Mouse (Mus musculus) hindbrain, embryonic 13.5 days (tissue): Measurements from ENCODE around the gene Fbxw2. TPM values are rescaled to one million over a fixed set of nuclear protein-coding genes. Genes with fewer than 3 reads are reported as not detected.
"Not testable (repeated sequence)": the region's sequence is repeated elsewhere in the genome, so short reads cannot be mapped to it uniquely, and the experiment has no call there.

Experiments
- ATAC-seq: fragments of 200-750 bp; cut with Nextera tagmentation; 2 replicates; pipeline ENCODE4 v1.8.0; 2017; ENCODE audit warnings: moderate TSS enrichment; ENCODE audit not compliant: low FRiP score
- H3K27ac ChIP-seq: fragments of 300-500 bp; sonication (generic); 2 replicates; pipeline ENCODE4 v1.5.1; 2015; ENCODE audit warnings: inconsistent platforms, mild to moderate bottlenecking, moderate library complexity
- H3K27me3 ChIP-seq: fragments of 300-500 bp; sonication (generic); 2 replicates; pipeline ENCODE4 v1.6.1; 2015; ENCODE audit warnings: mild to moderate bottlenecking, inconsistent platforms
- H3K36me3 ChIP-seq: fragments of 300-500 bp; sonication (generic); 2 replicates; pipeline ENCODE4 v1.6.1; 2015; ENCODE audit warnings: mild to moderate bottlenecking, inconsistent platforms
- H3K4me1 ChIP-seq: fragments of 300-500 bp; sonication (generic); replicated peaks from 2 replicates; pipeline ENCODE4 v1.6.1; 2015; ENCODE audit warnings: inconsistent platforms
- H3K4me2 ChIP-seq: fragments of 300-500 bp; sonication (generic); 2 replicates; pipeline ENCODE4 v1.6.1; 2015; ENCODE audit warnings: inconsistent platforms, mild to moderate bottlenecking, moderate library complexity
- H3K4me3 ChIP-seq: fragments of 300-500 bp; sonication (generic); 2 replicates; pipeline ENCODE4 v1.5.1; 2015; ENCODE audit warnings: mild to moderate bottlenecking, inconsistent platforms
- H3K9ac ChIP-seq: fragments of 300-500 bp; sonication (generic); 2 replicates; pipeline ENCODE4 v1.6.1; 2015; ENCODE audit warnings: mild to moderate bottlenecking, inconsistent platforms
- H3K9me3 ChIP-seq: fragments of 300-500 bp; sonication (generic); 2 replicates; pipeline ENCODE4 v1.6.1; 2016; ENCODE audit warnings: inconsistent platforms
- WGBS: fragments of 180-500 bp; shearing (Covaris S2); methylation state at CpG from one replicate; pipeline ENCODE4 v1.1.7; 2015; 5-methylcytosine and 5-hydroxymethylcytosine counted together
- polyA plus RNA-seq: library from polyadenylated mRNA; unstranded; fragments of >200 nt; fragmentation: Nextera tagmentation; extraction: Ambion mirVana; gene quantifications from 2 replicates; pipeline ENCODE4 v1.2.1, GENCODE M21; 2015

Gene Fbxw2
- polyA plus RNA-seq, 1 experiment from 2014 or later = 83.1 TPM

GRCm38 (mm10) chr2:34764801-34765200, 61.3 kb downstream of the Fbxw2 start:
- 82% methylated on average over 11 of the region's 12 CpGs for WGBS
- Histone ChIP-seq H3K9ac (no peak overlapping the region), H3K9me3 (no peaks in the 10 kb centered on the region), H3K4me2 (no peak overlapping the region), H3K4me1 (no peaks in the 10 kb centered on the region), H3K27ac (no peak overlapping the region), H3K4me3 (no peak overlapping the region), H3K27me3 (no peaks in the 10 kb centered on the region), H3K36me3 (no peaks in the 10 kb centered on the region)
- ATAC-seq = no peak

GRCm38 (mm10) chr2:34762872-34763271, 63.2 kb downstream of the Fbxw2 start:
- Histone ChIP-seq H3K4me2 (no peak overlapping the region), H3K27ac (no peak overlapping the region), H3K4me1 (no peaks in the 10 kb centered on the region), H3K9ac (no peak overlapping the region), H3K27me3 (no peaks in the 10 kb centered on the region), H3K36me3 (no peaks in the 10 kb centered on the region), H3K9me3 (no peaks in the 10 kb centered on the region), H3K4me3 (no peak overlapping the region)
- 66% methylated on average over 2 of the region's 2 CpGs for WGBS
- no peak for ATAC-seq

GRCm38 (mm10) chr2:34762174-34762573, 63.9 kb downstream of the Fbxw2 start:
- no peaks in the 10 kb centered on the region for H3K9me3 ChIP-seq
- no peak overlapping the region for H3K9ac ChIP-seq
- no peaks in the 10 kb centered on the region for H3K4me1 ChIP-seq
- ATAC-seq = no peak
- 91% methylated on average over 2 of the region's 2 CpGs for WGBS
- H3K27me3 ChIP-seq = no peaks in the 10 kb centered on the region
- no peak overlapping the region for H3K4me2 ChIP-seq
- H3K4me3 ChIP-seq = no peak overlapping the region
- no peak overlapping the region for H3K27ac ChIP-seq
- no peaks in the 10 kb centered on the region for H3K36me3 ChIP-seq

- H3K36me3 ChIP-seq, H3K4me1 ChIP-seq, ATAC-seq, H3K9ac ChIP-seq, H3K4me2 ChIP-seq, H3K4me3 ChIP-seq, H3K9me3 ChIP-seq, H3K27me3 ChIP-seq, H3K27ac ChIP-seq: not testable (repeated sequence)
- 93% methylated on average over 5 of the region's 5 CpGs for WGBS
Observed at GRCm38 (mm10) chr2:34761272-34761671, 64.8 kb downstream of the Fbxw2 start.

GRCm38 (mm10) chr2:34757341-34757740, 68.8 kb downstream of the Fbxw2 start:
- no peaks in the 10 kb centered on the region for H3K27me3 ChIP-seq
- 64% methylated on average over 1 of the region's 1 CpGs for WGBS
- H3K4me1 ChIP-seq = peaks cover 13% of the 10 kb centered on the region
- no peak overlapping the region for H3K27ac ChIP-seq
- H3K9me3 ChIP-seq = no peaks in the 10 kb centered on the region
- no peak overlapping the region for H3K9ac ChIP-seq
- ATAC-seq = no peak
- no peak overlapping the region for H3K4me2 ChIP-seq
- H3K36me3 ChIP-seq = no peaks in the 10 kb centered on the region
- no peak overlapping the region for H3K4me3 ChIP-seq

GRCm38 (mm10) chr2:34754551-34755358, 71.4 kb downstream of the Fbxw2 start, which contains the start of gene Gapvd1:
Gene Gapvd1 (minus strand): TSS chr2:34755232.
- 1% methylated on average over 14 of the region's 14 CpGs for WGBS
- peak within 1 kb of the TSS; percentile 97 for H3K9ac ChIP-seq
- peak; percentile 60 for ATAC-seq
- H3K4me3 ChIP-seq = peak within 1 kb of the TSS; percentile 95
- peaks cover 31% of the 10 kb centered on the region for H3K4me1 ChIP-seq
- H3K4me2 ChIP-seq = peak within 1 kb of the TSS; percentile 68
- H3K9me3 ChIP-seq = no peaks in the 10 kb centered on the region
- H3K36me3 ChIP-seq = no peaks in the 10 kb centered on the region
- H3K27me3 ChIP-seq = no peaks in the 10 kb centered on the region
- H3K27ac ChIP-seq = peak within 1 kb of the TSS; percentile 98

Other genes with a start within 250 kb of the Fbxw2 start
- 122 and 129 TPM in 2 replicates for gene Gapvd1, start 71.1 kb downstream of the Fbxw2 start, polyA plus RNA-seq
- 438 and 458 TPM in 2 replicates for gene Hspa5, start 54.3 kb downstream of the Fbxw2 start, polyA plus RNA-seq
- 28.2 TPM in 2 replicates for gene Rabepk, start 26.4 kb downstream of the Fbxw2 start, polyA plus RNA-seq
- gene Gm34653, start 6.7 kb upstream of the Fbxw2 start, polyA plus RNA-seq = not detected in 2 replicates
- not detected in 2 replicates for gene Cutal, start 48.1 kb upstream of the Fbxw2 start, polyA plus RNA-seq
- gene Psmd5, start 48.7 kb upstream of the Fbxw2 start, polyA plus RNA-seq = 95.6 and 105 TPM in 2 replicates
- gene Phf19, start 87.7 kb upstream of the Fbxw2 start, polyA plus RNA-seq = 1.1 and 1.3 TPM in 2 replicates
- gene Traf1, start 135.5 kb upstream of the Fbxw2 start, polyA plus RNA-seq = 0.73 and 1.9 TPM in 2 replicates
- 0.40 and 0.47 TPM in 2 replicates for gene Hc, start 235.1 kb upstream of the Fbxw2 start, polyA plus RNA-seq